Mouse (Mus musculus) adrenal gland (tissue): ENCODE results near the gene Hdac4.

Source experiments
- intact Hi-C: fragments of 180-260 bp; cut with DNase I; formaldehyde crosslinking; loops from one replicate; pipeline ENCODE4 v1.15.1; 2025

The Hdac4 gene

GRCm38 (mm10) chr1:92034247-92034646 lies 161.3 kb downstream of the Hdac4 start:
- intact Hi-C loops = no loop called here

GRCm38 (mm10) chr1:92033463-92033862 lies 162.0 kb downstream of the Hdac4 start:
- intact Hi-C loops = no loop called here

- intact Hi-C loops = no loop called here
These were observed 165.0 kb downstream of the Hdac4 start for GRCm38 (mm10) chr1:92030541-92030940.

- intact Hi-C loops = no loop called here
These were observed 167.3 kb downstream of the Hdac4 start for GRCm38 (mm10) chr1:92028158-92028557.

GRCm38 (mm10) chr1:92026351-92026750 lies 169.1 kb downstream of the Hdac4 start:
- intact Hi-C loops = no loop called here

GRCm38 (mm10) chr1:92023906-92024305 lies 171.6 kb downstream of the Hdac4 start:
- intact Hi-C loops = no loop called here

GRCm38 (mm10) chr1:92022009-92022408 lies 173.5 kb downstream of the Hdac4 start:
- intact Hi-C loops = no loop called here

GRCm38 (mm10) chr1:92015938-92016672 lies 179.4 kb downstream of the Hdac4 start:
- intact Hi-C loops = no loop called here

- intact Hi-C loops = no loop called here
These were observed 180.2 kb downstream of the Hdac4 start for GRCm38 (mm10) chr1:92015252-92015651.

- intact Hi-C loops = no loop called here
These were observed 181.0 kb downstream of the Hdac4 start for GRCm38 (mm10) chr1:92014496-92014895.

- intact Hi-C loops = no loop called here
These were observed 188.8 kb downstream of the Hdac4 start for GRCm38 (mm10) chr1:92006666-92007065.

GRCm38 (mm10) chr1:92005617-92005940 lies 189.9 kb downstream of the Hdac4 start:
- intact Hi-C loops = no loop called here

GRCm38 (mm10) chr1:92004906-92005616 lies 190.4 kb downstream of the Hdac4 start:
- intact Hi-C loops = no loop called here

- intact Hi-C loops = no loop called here
These were observed 191.4 kb downstream of the Hdac4 start for GRCm38 (mm10) chr1:92004122-92004521.

- intact Hi-C loops = no loop called here
These were observed 195.3 kb downstream of the Hdac4 start for GRCm38 (mm10) chr1:92000226-92000625.

GRCm38 (mm10) chr1:91993658-91994165 lies 201.8 kb downstream of the Hdac4 start:
- intact Hi-C loops = no loop called here

GRCm38 (mm10) chr1:91992652-91993051 lies 202.8 kb downstream of the Hdac4 start:
- intact Hi-C loops = no loop called here

- intact Hi-C loops = no loop called here
These were observed 203.9 kb downstream of the Hdac4 start for GRCm38 (mm10) chr1:91991597-91991996.

GRCm38 (mm10) chr1:91990852-91991251 lies 204.6 kb downstream of the Hdac4 start:
- intact Hi-C loops = no loop called here

GRCm38 (mm10) chr1:91988866-91989265 lies 206.6 kb downstream of the Hdac4 start:
- intact Hi-C loops = no loop called here

- intact Hi-C loops = no loop called here
These were observed 208.1 kb downstream of the Hdac4 start for GRCm38 (mm10) chr1:91987431-91987830.

- intact Hi-C loops = no loop called here
These were observed 209.7 kb downstream of the Hdac4 start for GRCm38 (mm10) chr1:91985783-91986182.

- intact Hi-C loops = no loop called here
These were observed 211.0 kb downstream of the Hdac4 start for GRCm38 (mm10) chr1:91984507-91984906.
